In the genomic region with DNA sequence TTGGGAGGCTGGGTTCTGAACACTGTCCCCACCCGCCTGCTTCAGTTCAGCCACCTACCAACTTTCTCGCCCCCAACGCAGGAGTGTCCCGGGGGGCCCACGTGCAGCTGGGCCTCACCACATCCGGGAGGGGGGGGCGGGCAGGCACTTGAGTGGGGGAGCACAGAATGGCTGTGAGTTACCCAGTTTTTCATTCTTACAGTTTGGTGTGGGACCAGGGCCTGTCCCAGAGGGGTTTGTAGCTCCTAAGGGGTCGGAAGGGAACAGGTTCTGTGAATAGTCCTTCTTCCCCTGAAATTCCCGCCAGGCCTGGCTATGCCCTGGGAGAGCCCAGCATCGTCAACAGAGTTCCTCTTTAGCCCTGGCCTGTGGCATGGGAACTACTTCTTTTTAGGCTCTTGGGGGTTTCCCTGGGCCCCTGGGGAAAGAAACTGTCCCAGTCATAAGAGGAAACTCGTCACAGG, we compare ENCODE assay signal across 10 mouse cellular contexts. TPM values are rescaled to one million over a fixed set of nuclear protein-coding genes. Genes with fewer than 3 reads are reported as not detected.
DNase-seq lines count a peak whose midpoint lies in the region; ATAC-seq lines count a peak whose summit lies in the region.
"Had no signal": no experiment of that assay in that cellular context is flagged by ENCODE, and none has a peak within 500 bp of the region (broad histone marks: within the 10 kb centered on the region; RNA-seq: fewer than 3 reads in every experiment).

No protein-coding gene starts in this region.

- H3K4me3 ChIP-seq in midbrain, embryonic 10.5 days: peak overlapping the region; percentile 61; the same call in 1 of the 2 replicates
- H3K4me3 ChIP-seq in midbrain, embryonic 14.5 days (replicated peaks; ENCODE audit: low read depth, low read length): no peak overlapping the region

- no peaks in the 10 kb centered on the region for H3K36me3 ChIP-seq in midbrain, embryonic 10.5 days
- no peaks in the 10 kb centered on the region for H3K36me3 ChIP-seq in midbrain, embryonic 14.5 days (ENCODE audit: control insufficient read depth, insufficient read depth, low read length)
- H3K36me3 ChIP-seq: midbrain, embryonic 15.5 days had no signal

- no peak overlapping the region for H3K4me2 ChIP-seq in midbrain, embryonic 14.5 days (ENCODE audit: low read length)

- no peaks in the 10 kb centered on the region for H3K9me3 ChIP-seq in midbrain, embryonic 10.5 days (replicated peaks)
- H3K9me3 ChIP-seq in midbrain, embryonic 14.5 days (ENCODE audit: control insufficient read depth, low read length): no peaks in the 10 kb centered on the region
- H3K9me3 ChIP-seq: midbrain, embryonic 15.5 days had no signal

- peaks cover 18% of the 10 kb centered on the region for H3K4me1 ChIP-seq in midbrain, embryonic 10.5 days
- no peaks in the 10 kb centered on the region for H3K4me1 ChIP-seq in midbrain, embryonic 14.5 days (ENCODE audit: control insufficient read depth, insufficient read depth, low read length)

- no peak overlapping the region for H3K27ac ChIP-seq in midbrain, embryonic 10.5 days (replicated peaks)
- no peak overlapping the region for H3K27ac ChIP-seq in midbrain, embryonic 14.5 days (replicated peaks; ENCODE audit: low read depth, low read length)
- H3K27ac ChIP-seq: midbrain, embryonic 15.5 days had no signal

- no peak overlapping the region for H3K9ac ChIP-seq in midbrain, embryonic 14.5 days (replicated peaks; ENCODE audit: low read length)

- 51% methylated on average over 11 of the region's 11 CpGs for WGBS in midbrain, embryonic 10.5 days
- 44% methylated on average over 11 of the region's 11 CpGs for WGBS in midbrain, embryonic 14.5 days

- no peak for ATAC-seq in midbrain, embryonic 14.5 days (ENCODE audit: low FRiP score, low TSS enrichment)
- ATAC-seq in granulocyte monocyte progenitor cell, adult 5-6 weeks (replicated peaks; ENCODE audit: poor library complexity, severe bottlenecking): peak; percentile 20
- ATAC-seq in megakaryocyte, adult 5-6 weeks (ENCODE audit: poor library complexity, severe bottlenecking): peak; percentile 36

- no peak for DNase-seq in midbrain, embryonic 10.5 days (ENCODE audit: low spot score)
- no peak for DNase-seq in midbrain, embryonic 14.5 days
- DNase-seq in thymus, postnatal 4 days: peak; percentile 89
- DNase-seq in right cerebral cortex, postnatal 14 days: no peak
- DNase-seq in c-Kit-positive CD71-positive TER-119-positive erythroid progenitor cells, embryonic 14.5 days (ENCODE audit: low spot score): no peak

- peaks cover 54% of the 10 kb centered on the region for H3K27me3 ChIP-seq in midbrain, embryonic 10.5 days (ENCODE audit: low read depth, poor library complexity, severe bottlenecking)
- peaks cover 32% of the 10 kb centered on the region for H3K27me3 ChIP-seq in midbrain, embryonic 14.5 days (ENCODE audit: control insufficient read depth, insufficient read depth, low read length)

RNA-seq across cellular contexts. Expression of a gene that starts 0.8 kb away (rescaled TPM):
- 3.2 and 3.9 TPM in 2 replicates for polyA plus RNA-seq in midbrain, embryonic 10.5 days (2016; fragmentation: Nextera tagmentation; extraction: Ambion mirVana)
- polyA plus RNA-seq in midbrain, embryonic 14.5 days (2014; fragmentation: Nextera tagmentation; extraction: Ambion mirVana): 10.1 and 12.7 TPM in 2 replicates
- total RNA-seq in granulocyte monocyte progenitor cell, adult 5-6 weeks (2014; fragmentation: Nextera tagmentation): 22.3 and 33.3 TPM in 2 replicates
- 50.4 and 51.2 TPM in 2 replicates for total RNA-seq in granulocyte monocyte progenitor cell, adult 5-6 weeks (2017)
- total RNA-seq in megakaryocyte, adult 5-6 weeks (2015): 8.6 and 10.9 TPM in 2 replicates
- 10.1 and 10.9 TPM in 2 replicates for total RNA-seq in megakaryocyte, adult 5-6 weeks (2017)

RNA-seq across cellular contexts. Expression of a gene that starts 3.3 kb away (rescaled TPM):
- polyA plus RNA-seq in midbrain, embryonic 10.5 days (2016; fragmentation: Nextera tagmentation; extraction: Ambion mirVana): not detected in 2 replicates
- polyA plus RNA-seq in midbrain, embryonic 14.5 days (2014; fragmentation: Nextera tagmentation; extraction: Ambion mirVana): not detected in 2 replicates
- 0.60 TPM in 1 of 2 replicates, not detected in the other for total RNA-seq in granulocyte monocyte progenitor cell, adult 5-6 weeks (2014; fragmentation: Nextera tagmentation)
- 0.04 and 0.21 TPM in 2 replicates for total RNA-seq in granulocyte monocyte progenitor cell, adult 5-6 weeks (2017)
- total RNA-seq in megakaryocyte, adult 5-6 weeks (2015): 0.18 TPM in 1 of 2 replicates, not detected in the other
- total RNA-seq in megakaryocyte, adult 5-6 weeks (2017): 0.07 TPM in 1 of 2 replicates, not detected in the other
- total RNA-seq: adrenal gland, postnatal 4 days; gastrocnemius, adult 8-10 months had no signal
- polyA plus RNA-seq: midbrain, embryonic 15.5 days had no signal

RNA-seq across cellular contexts. Expression of a gene that starts 27.9 kb away (rescaled TPM):
- polyA plus RNA-seq in midbrain, embryonic 10.5 days (2016; fragmentation: Nextera tagmentation; extraction: Ambion mirVana): 2.6 and 2.8 TPM in 2 replicates
- 0.08 TPM in 1 of 2 replicates, not detected in the other for polyA plus RNA-seq in midbrain, embryonic 14.5 days (2014; fragmentation: Nextera tagmentation; extraction: Ambion mirVana)
- not detected in 2 replicates for total RNA-seq in granulocyte monocyte progenitor cell, adult 5-6 weeks (2014; fragmentation: Nextera tagmentation)
- total RNA-seq in granulocyte monocyte progenitor cell, adult 5-6 weeks (2017): not detected in 2 replicates
- total RNA-seq in megakaryocyte, adult 5-6 weeks (2015): not detected in 2 replicates
- total RNA-seq in megakaryocyte, adult 5-6 weeks (2017): not detected in 2 replicates
